Mouse (Mus musculus) spleen, adult 2 months (tissue): Measurements from ENCODE around the gene Tapbp. TPM values are rescaled to one million over a fixed set of nuclear protein-coding genes. Genes with fewer than 3 reads are reported as not detected.
"Not testable (repeated sequence)": the region's sequence is repeated elsewhere in the genome, so short reads cannot be mapped to it uniquely, and the experiment has no call there.

Experiments used
- DNase-seq, 2 experiments: peaks; one replicate each; pipeline versions ENCODE4 v3.0.0 to v3.0.0-alpha.2; 2012 to 2021; ENCODE audit warnings: low spot score in 2 of 2, low read depth in 1 of 2
- H3K27ac ChIP-seq: fragments of 200-500 bp; 2 replicates; pipeline ENCODE4 v1.5.1; 2012; ENCODE audit warnings: low read length, inconsistent platforms; ENCODE audit not compliant: insufficient read depth
- H3K27me3 ChIP-seq: fragments of 200-500 bp; 2 replicates; pipeline ENCODE4 v1.6.1; 2012; ENCODE audit warnings: mild to moderate bottlenecking, moderate library complexity, low read length, inconsistent platforms; ENCODE audit not compliant: control insufficient read depth, insufficient read depth
- H3K36me3 ChIP-seq: fragments of 200-500 bp; 2 replicates; pipeline ENCODE4 v1.6.1; 2012; ENCODE audit warnings: mild to moderate bottlenecking, low read length, inconsistent platforms; ENCODE audit not compliant: control insufficient read depth, insufficient read depth
- H3K4me1 ChIP-seq: fragments of 200-500 bp; 2 replicates; pipeline ENCODE4 v1.6.1; 2011; ENCODE audit warnings: inconsistent platforms; ENCODE audit not compliant: control insufficient read depth, insufficient read depth, insufficient read length
- H3K4me3 ChIP-seq: fragments of 200-500 bp; 2 replicates; pipeline ENCODE4 v1.5.1; 2011; ENCODE audit warnings: mild to moderate bottlenecking, inconsistent platforms; ENCODE audit not compliant: insufficient read depth, insufficient read length; ENCODE audit errors: extremely low read depth
- CTCF ChIP-seq: fragments of 200-500 bp; IDR thresholded peaks from 2 replicates; pipeline ENCODE4 v1.5.1; 2011; ENCODE audit warnings: mild to moderate bottlenecking, inconsistent platforms; ENCODE audit not compliant: insufficient read depth, insufficient read length, insufficient replicate concordance; ENCODE audit errors: extremely low read depth
- POLR2A ChIP-seq: fragments of 200-500 bp; IDR thresholded peaks from 2 replicates; pipeline ENCODE4 v1.6.1; 2011; ENCODE audit warnings: low read depth, low read length, inconsistent platforms
- WGBS: fragments of 180-500 bp; shearing (Covaris S2); methylation state at CpG from one replicate; pipeline ENCODE4 v1.1.7; 2018; 5-methylcytosine and 5-hydroxymethylcytosine counted together
- polyA plus RNA-seq: library from polyadenylated mRNA; depleted of rRNA; stranded (reverse); fragments of >200 nt; gene quantifications from 2 replicates; pipeline ENCODE4 v1.2.3, GENCODE M21; 2012

Tapbp gene
- polyA plus RNA-seq, 1 experiment: 188 TPM

DNA sequence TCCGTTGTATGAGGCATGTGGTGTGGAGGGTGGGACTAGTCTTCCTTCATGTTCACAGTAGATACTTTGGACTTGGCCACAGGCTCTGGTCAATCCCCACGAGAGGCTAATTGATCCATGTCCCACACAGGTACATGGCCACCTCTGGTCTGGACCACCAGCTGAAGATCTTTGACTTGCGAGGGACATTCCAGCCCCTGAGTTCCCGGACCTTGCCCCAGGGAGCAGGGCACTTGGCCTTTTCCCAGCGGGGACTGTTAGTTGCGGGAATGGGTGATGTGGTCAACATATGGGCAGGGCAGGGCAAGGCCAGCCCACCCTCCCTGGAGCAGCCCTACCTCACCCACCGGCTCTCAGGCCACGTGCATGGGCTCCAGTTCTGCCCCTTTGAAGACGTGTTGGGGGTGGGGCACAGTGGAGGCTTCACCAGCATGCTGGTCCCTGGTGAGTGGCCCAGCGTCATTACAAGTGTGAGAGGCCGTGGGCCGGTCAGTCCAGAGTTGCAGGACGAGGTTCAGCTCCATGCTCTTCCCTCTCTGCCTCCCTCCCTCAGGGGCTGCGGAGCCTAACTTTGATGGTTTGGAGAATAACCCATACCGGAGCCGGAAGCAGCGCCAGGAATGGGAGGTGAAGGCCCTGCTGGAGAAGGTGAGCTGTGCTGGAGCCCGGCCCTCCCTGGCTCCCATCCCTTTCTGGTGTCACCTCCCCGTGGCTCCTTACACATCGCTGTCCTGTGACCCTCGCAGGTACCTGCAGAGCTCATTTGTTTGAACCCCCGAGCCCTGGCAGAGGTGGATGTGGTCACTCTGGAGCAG, 32.6 kb downstream of the Tapbp start:
- Histone ChIP-seq H3K27ac (peak overlapping the region; percentile 78), H3K4me1 (peaks cover 21% of the 10 kb centered on the region), H3K27me3 (no peaks in the 10 kb centered on the region), H3K4me3 (no peak overlapping the region), H3K36me3 (peaks cover 27% of the 10 kb centered on the region)
- no peak for DNase-seq
- WGBS: 86% methylated on average over 22 of the region's 22 CpGs
- TF ChIP-seq CTCF (no peak), POLR2A (no peak)

DNA sequence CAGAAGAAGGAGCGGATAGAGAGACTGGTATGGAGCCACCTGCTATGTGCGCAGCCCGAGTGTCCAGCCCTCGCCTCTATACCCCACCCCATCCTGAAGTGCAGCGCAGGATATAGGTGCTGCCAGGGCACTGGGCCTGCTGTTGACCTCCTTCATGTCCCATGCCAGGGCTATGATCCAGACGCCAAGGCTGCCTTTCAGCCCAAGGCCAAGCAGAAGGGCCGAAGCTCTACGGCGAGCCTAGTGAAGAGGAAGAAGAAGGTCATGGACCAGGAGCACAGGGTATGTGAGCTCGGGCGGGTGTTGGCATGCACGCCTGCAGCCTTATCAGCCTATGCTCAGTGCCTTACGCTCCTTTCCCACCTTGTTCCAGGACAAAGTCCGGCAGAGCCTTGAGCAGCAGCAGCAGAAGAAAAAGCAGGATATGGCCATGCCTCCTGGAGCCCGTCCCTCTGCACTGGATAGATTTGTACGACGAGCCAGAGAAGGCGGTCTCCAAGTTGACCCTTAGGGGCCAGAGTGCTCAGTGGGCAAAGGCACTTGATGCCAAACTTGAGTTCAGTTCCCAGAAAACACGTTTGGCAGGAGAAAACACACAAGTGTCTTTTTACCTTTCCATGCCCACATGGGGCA, 33.3 kb downstream of the Tapbp start:
- Histone ChIP-seq H3K4me3 (no peak overlapping the region), H3K27me3 (no peaks in the 10 kb centered on the region), H3K27ac (peak overlapping the region; percentile 9; the same call in 1 of the 2 replicates), H3K36me3 (peaks cover 26% of the 10 kb centered on the region), H3K4me1 (peaks cover 21% of the 10 kb centered on the region)
- WGBS: 92% methylated on average over 19 of the region's 19 CpGs
- DNase-seq: no peak
- TF ChIP-seq POLR2A (no peak), CTCF (no peak)

DNA sequence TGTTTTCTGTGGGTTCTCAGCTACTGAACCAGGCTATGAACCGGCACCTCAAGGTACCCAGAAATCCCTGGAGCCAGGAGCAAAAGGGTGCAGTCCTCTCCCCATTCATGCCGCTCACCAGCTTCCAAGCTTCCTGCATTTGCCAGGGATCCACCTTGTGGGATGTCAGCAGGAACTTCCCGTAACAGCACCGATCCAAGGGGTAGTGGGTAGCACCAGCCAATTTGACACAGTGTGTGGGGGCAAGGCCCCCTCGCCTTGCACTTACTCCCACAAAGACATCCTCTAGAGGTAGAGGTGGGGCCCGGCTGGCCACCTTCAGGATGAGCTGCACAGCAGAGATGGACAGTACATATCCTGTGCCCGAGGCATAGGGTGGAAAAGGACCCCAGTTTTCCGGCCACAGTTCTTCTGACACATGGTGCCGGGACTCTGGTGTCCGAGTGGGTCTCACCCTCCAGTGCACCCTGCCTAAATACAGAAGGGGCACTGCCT, 34.5 kb downstream of the Tapbp start:
- no peak for DNase-seq
- H3K4me3 ChIP-seq: peak overlapping the region; percentile 73; the same call in 1 of the 2 replicates
- H3K27ac ChIP-seq: peak overlapping the region; percentile 91; the same call in 1 of the 2 replicates
- H3K27me3 ChIP-seq: no peaks in the 10 kb centered on the region
- no peak for TF ChIP-seq CTCF
- TF ChIP-seq POLR2A: no peak
- 83% methylated on average over 10 of the region's 10 CpGs for WGBS
- peaks cover 21% of the 10 kb centered on the region for H3K4me1 ChIP-seq
- peaks cover 18% of the 10 kb centered on the region for H3K36me3 ChIP-seq

DNA sequence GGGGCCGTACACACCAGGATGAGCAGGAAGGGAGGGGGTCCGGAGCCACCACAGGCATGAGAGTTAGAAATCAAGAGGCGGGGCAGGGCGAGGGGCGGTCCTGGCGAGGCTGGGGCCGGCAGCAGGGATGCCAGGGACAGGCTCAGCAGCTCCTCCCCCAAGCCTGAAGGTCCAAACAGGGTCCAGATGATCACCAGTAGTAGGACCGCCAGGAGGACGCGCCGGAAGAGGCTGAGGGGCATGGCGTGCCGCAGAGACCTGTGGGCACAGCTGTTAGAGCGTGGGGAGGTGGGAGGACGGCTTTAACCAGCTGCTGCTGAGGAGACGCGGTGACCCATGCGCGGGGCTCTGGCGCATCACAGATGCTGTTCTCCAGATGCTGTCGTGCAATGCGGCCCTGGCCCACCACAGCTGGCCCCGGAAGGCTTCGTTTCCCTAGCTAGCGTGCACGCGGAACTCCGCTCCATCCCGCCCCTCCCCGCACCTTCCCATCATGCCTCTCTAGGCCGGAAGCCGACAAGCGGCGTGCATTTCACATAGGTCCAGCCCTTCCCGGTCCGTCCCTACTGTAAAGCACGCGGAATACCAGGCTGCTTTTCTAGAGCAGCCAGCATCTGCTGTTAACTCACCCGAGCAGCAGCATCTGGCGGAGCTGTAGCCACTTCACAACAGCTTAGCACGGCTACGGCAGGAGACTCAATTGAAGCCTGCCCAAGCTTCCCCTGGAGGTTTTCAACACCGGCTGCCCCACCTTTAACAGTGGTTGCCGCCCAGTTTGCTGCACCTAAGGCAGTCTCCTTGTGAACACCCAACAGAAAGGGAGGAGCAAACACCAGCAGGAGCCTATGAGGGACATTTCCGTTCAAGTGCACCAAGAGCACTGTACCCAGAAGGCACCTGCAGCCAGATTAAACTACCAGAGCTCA, 35.6 kb downstream of the Tapbp start, which contains the start of gene B3galt4:
TSS of gene B3galt4 (minus strand) at position 468 of the 926 bp plus-strand sequence.
- H3K4me1 ChIP-seq: peaks cover 21% of the 10 kb centered on the region
- TF ChIP-seq POLR2A: peak; percentile 88
- no peak for TF ChIP-seq CTCF

DNA sequence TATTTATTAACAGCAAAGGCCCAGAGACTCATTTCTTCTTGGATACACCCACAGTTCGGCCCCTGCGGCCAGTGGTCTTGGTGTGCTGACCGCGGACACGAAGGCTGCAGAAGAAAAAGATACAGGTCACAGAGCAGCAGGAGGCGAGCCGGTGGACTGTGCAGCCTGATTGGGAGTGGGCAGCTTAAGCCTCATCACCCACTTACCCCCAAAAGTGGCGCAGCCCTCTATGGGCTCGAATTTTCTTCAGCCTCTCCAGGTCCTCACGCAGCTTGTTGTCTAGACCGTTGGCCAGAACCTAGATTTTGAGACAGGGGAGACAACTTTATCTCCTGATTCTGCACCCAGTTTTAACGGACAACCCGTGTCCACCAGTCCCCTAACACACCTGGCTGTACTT, 36.3 kb downstream of the Tapbp start:
- WGBS: 82% methylated on average over 13 of the region's 13 CpGs
- H3K36me3 ChIP-seq: peaks cover 18% of the 10 kb centered on the region
- H3K4me3 ChIP-seq, H3K27me3 ChIP-seq, DNase-seq, H3K27ac ChIP-seq: not testable (repeated sequence)
- H3K4me1 ChIP-seq: peaks cover 21% of the 10 kb centered on the region

More for the DNA sequence above, 35.6 kb downstream of the Tapbp start, which contains the start of gene B3galt4:
- peak within 1 kb of the TSS; percentile 91 for H3K27ac ChIP-seq
- H3K36me3 ChIP-seq: peaks cover 18% of the 10 kb centered on the region
- no peaks in the 10 kb centered on the region for H3K27me3 ChIP-seq
- DNase-seq: peak; percentile 47 to 77
- WGBS: 1% methylated on average over 45 of the region's 45 CpGs
- H3K4me3 ChIP-seq: peak within 1 kb of the TSS; percentile 73

DNA sequence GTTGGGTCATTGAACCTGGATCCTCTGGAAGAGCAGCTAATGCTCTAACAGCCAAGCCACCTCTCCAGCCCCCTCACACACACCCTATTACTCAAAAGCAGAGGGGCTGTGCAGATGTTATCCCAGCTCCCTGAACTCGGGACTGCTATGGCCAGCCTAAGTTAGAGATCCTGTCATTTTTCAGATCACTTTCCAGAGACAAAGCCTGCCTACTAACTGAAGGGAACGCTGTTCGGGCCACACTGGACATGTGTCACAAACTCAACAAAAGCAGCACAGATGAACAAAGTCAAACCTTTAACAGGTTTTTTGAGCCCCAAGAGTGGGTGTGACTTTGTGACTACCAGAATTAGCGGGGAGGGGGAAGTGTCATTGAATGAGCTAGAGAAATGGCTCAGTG, 37.2 kb downstream of the Tapbp start:
- Histone ChIP-seq H3K27ac (no peak overlapping the region), H3K36me3 (peaks cover 18% of the 10 kb centered on the region), H3K27me3 (no peaks in the 10 kb centered on the region), H3K4me3 (no peak overlapping the region), H3K4me1 (peaks cover 21% of the 10 kb centered on the region)
- no peak for TF ChIP-seq POLR2A
- no peak for TF ChIP-seq CTCF
- 86% methylated on average over 4 of the region's 4 CpGs for WGBS
- DNase-seq: no peak
